Mouse (Mus musculus) forebrain, embryonic 12.5 days (tissue): ENCODE results near the gene Tspan3. TPM values are rescaled to one million over a fixed set of nuclear protein-coding genes. Genes with fewer than 3 reads are reported as not detected.

ENCODE experiments used
- ATAC-seq: fragments of 200-750 bp; cut with Nextera tagmentation; 2 replicates; pipeline ENCODE4 v1.8.0; 2017; ENCODE audit warnings: moderate TSS enrichment; ENCODE audit not compliant: low FRiP score
- H3K27ac ChIP-seq: fragments of 300-500 bp; sonication (generic); 2 replicates; pipeline ENCODE4 v1.5.1; 2016; ENCODE audit warnings: mild to moderate bottlenecking
- H3K27me3 ChIP-seq: fragments of 300-500 bp; sonication (generic); 2 replicates; pipeline ENCODE4 v1.6.1; 2016; ENCODE audit warnings: mild to moderate bottlenecking
- H3K36me3 ChIP-seq: fragments of 300-500 bp; sonication (generic); replicated peaks from 2 replicates; pipeline ENCODE4 v1.6.1; 2016; ENCODE audit warnings: mild to moderate bottlenecking
- H3K4me1 ChIP-seq: fragments of 300-500 bp; sonication (generic); 2 replicates; pipeline ENCODE4 v1.6.1; 2016
- H3K4me2 ChIP-seq: fragments of 300-500 bp; sonication (generic); 2 replicates; pipeline ENCODE4 v1.6.1; 2016; ENCODE audit warnings: mild to moderate bottlenecking, moderate library complexity
- H3K4me3 ChIP-seq: fragments of 300-500 bp; sonication (generic); replicated peaks from 2 replicates; pipeline ENCODE4 v1.5.1; 2016; ENCODE audit warnings: mild to moderate bottlenecking
- H3K9ac ChIP-seq: fragments of 300-500 bp; sonication (generic); 2 replicates; pipeline ENCODE4 v1.6.1; 2016; ENCODE audit warnings: mild to moderate bottlenecking
- H3K9me3 ChIP-seq: fragments of 300-500 bp; sonication (generic); 2 replicates; pipeline ENCODE4 v1.6.1; 2016
- WGBS: fragments of 180-500 bp; shearing (Covaris S2); methylation state at CpG from one replicate; pipeline ENCODE4 v1.1.7; 2016; 5-methylcytosine and 5-hydroxymethylcytosine counted together
- polyA plus RNA-seq: library from polyadenylated mRNA; unstranded; fragments of >200 nt; fragmentation: Nextera tagmentation; extraction: Ambion mirVana; gene quantifications from 2 replicates; pipeline ENCODE4 v1.2.1, GENCODE M21; 2016

Gene Tspan3
- polyA plus RNA-seq, 1 experiment from 2014 or later, result 483 TPM

- Histone ChIP-seq H3K9me3 (no peaks in the 10 kb centered on the region), H3K36me3 (peaks cover 49% of the 10 kb centered on the region), H3K9ac (no peak overlapping the region), H3K4me3 (no peak overlapping the region), H3K4me1 (peaks cover 12% of the 10 kb centered on the region), H3K4me2 (no peak overlapping the region), H3K27ac (0 out of 2 replicates have a peak overlapping the region, but pooled peaks have one; percentile 19), H3K27me3 (no peaks in the 10 kb centered on the region)
- 90% methylated on average over 16 of the region's 16 CpGs for WGBS
- no peak for ATAC-seq
Observed at GRCm38 (mm10) chr9:56126453-56127173, 38.7 kb downstream of the Tspan3 start.

GRCm38 (mm10) chr9:56124561-56124960, 40.7 kb downstream of the Tspan3 start:
- peaks cover 12% of the 10 kb centered on the region for H3K4me1 ChIP-seq
- no peak overlapping the region for H3K27ac ChIP-seq
- no peak for ATAC-seq
- H3K36me3 ChIP-seq, result peaks cover 29% of the 10 kb centered on the region
- 27% methylated on average over 11 of the region's 11 CpGs for WGBS
- H3K9ac ChIP-seq, result no peak overlapping the region
- no peaks in the 10 kb centered on the region for H3K27me3 ChIP-seq
- H3K9me3 ChIP-seq, result no peaks in the 10 kb centered on the region
- H3K4me2 ChIP-seq, result no peak overlapping the region
- no peak overlapping the region for H3K4me3 ChIP-seq

- H3K9ac ChIP-seq, result no peak overlapping the region
- ATAC-seq, result no peak
- 0 out of 2 replicates have a peak overlapping the region, but pooled peaks have one; percentile 26 for H3K27ac ChIP-seq
- no peak overlapping the region for H3K4me3 ChIP-seq
- no peak overlapping the region for H3K4me2 ChIP-seq
- WGBS, result 83% methylated on average over 7 of the region's 7 CpGs
- H3K9me3 ChIP-seq, result no peaks in the 10 kb centered on the region
- H3K36me3 ChIP-seq, result peaks cover 19% of the 10 kb centered on the region
- peaks cover 17% of the 10 kb centered on the region for H3K4me1 ChIP-seq
- H3K27me3 ChIP-seq, result no peaks in the 10 kb centered on the region
Observed at GRCm38 (mm10) chr9:56123613-56124012, 41.7 kb downstream of the Tspan3 start.

GRCm38 (mm10) chr9:56122973-56123372, 42.3 kb downstream of the Tspan3 start:
- no peak for ATAC-seq
- 69% methylated on average over 8 of the region's 8 CpGs for WGBS
- no peaks in the 10 kb centered on the region for H3K27me3 ChIP-seq
- no peaks in the 10 kb centered on the region for H3K9me3 ChIP-seq
- no peak overlapping the region for H3K27ac ChIP-seq
- H3K4me2 ChIP-seq, result no peak overlapping the region
- H3K4me1 ChIP-seq, result peaks cover 17% of the 10 kb centered on the region
- no peak overlapping the region for H3K9ac ChIP-seq
- peaks cover 13% of the 10 kb centered on the region for H3K36me3 ChIP-seq
- H3K4me3 ChIP-seq, result no peak overlapping the region

- Histone ChIP-seq H3K4me2 (no peak overlapping the region), H3K9me3 (no peaks in the 10 kb centered on the region), H3K27me3 (no peaks in the 10 kb centered on the region), H3K9ac (no peak overlapping the region), H3K27ac (no peak overlapping the region), H3K4me1 (peaks cover 17% of the 10 kb centered on the region), H3K4me3 (no peak overlapping the region), H3K36me3 (no peaks in the 10 kb centered on the region)
- WGBS, result 23% methylated on average over 7 of the region's 7 CpGs
- peak; percentile 39; the same call in 1 of the 2 replicates for ATAC-seq
Observed at GRCm38 (mm10) chr9:56121097-56121496, 44.2 kb downstream of the Tspan3 start.

GRCm38 (mm10) chr9:56119651-56120050, 45.6 kb downstream of the Tspan3 start:
- H3K4me3 ChIP-seq, result no peak overlapping the region
- no peak for ATAC-seq
- H3K36me3 ChIP-seq, result no peaks in the 10 kb centered on the region
- no peaks in the 10 kb centered on the region for H3K9me3 ChIP-seq
- H3K9ac ChIP-seq, result no peak overlapping the region
- H3K27ac ChIP-seq, result no peak overlapping the region
- H3K27me3 ChIP-seq, result no peaks in the 10 kb centered on the region
- no peak overlapping the region for H3K4me2 ChIP-seq
- H3K4me1 ChIP-seq, result peaks cover 11% of the 10 kb centered on the region
- WGBS, result 75% methylated on average over 2 of the region's 2 CpGs

GRCm38 (mm10) chr9:56118582-56118981, 46.7 kb downstream of the Tspan3 start:
- Histone ChIP-seq H3K9ac (peak overlapping the region; percentile 55), H3K9me3 (no peaks in the 10 kb centered on the region), H3K4me1 (peaks cover 10% of the 10 kb centered on the region), H3K27me3 (no peaks in the 10 kb centered on the region), H3K36me3 (no peaks in the 10 kb centered on the region), H3K4me3 (peak overlapping the region; percentile 34), H3K4me2 (peak overlapping the region; percentile 65), H3K27ac (no peak overlapping the region)
- 3% methylated on average over 14 of the region's 14 CpGs for WGBS
- peak; percentile 72 for ATAC-seq

GRCm38 (mm10) chr9:56118091-56118490, 47.2 kb downstream of the Tspan3 start:
- Histone ChIP-seq H3K9ac (no peak overlapping the region), H3K4me3 (no peak overlapping the region), H3K4me1 (peaks cover 5% of the 10 kb centered on the region), H3K4me2 (no peak overlapping the region), H3K27me3 (no peaks in the 10 kb centered on the region), H3K9me3 (no peaks in the 10 kb centered on the region), H3K27ac (no peak overlapping the region), H3K36me3 (no peaks in the 10 kb centered on the region)
- peak; percentile 15; the same call in 1 of the 2 replicates for ATAC-seq
- 81% methylated on average over 5 of the region's 5 CpGs for WGBS

- Histone ChIP-seq H3K27me3 (no peaks in the 10 kb centered on the region), H3K27ac (no peak overlapping the region), H3K36me3 (no peaks in the 10 kb centered on the region), H3K4me3 (no peak overlapping the region), H3K9ac (no peak overlapping the region), H3K9me3 (no peaks in the 10 kb centered on the region), H3K4me1 (no peaks in the 10 kb centered on the region), H3K4me2 (no peak overlapping the region)
- ATAC-seq, result no peak
- WGBS, result 81% methylated on average over 5 of the region's 5 CpGs
Observed at GRCm38 (mm10) chr9:56108174-56108573, 57.1 kb downstream of the Tspan3 start.

- Histone ChIP-seq H3K4me3 (no peak overlapping the region), H3K36me3 (no peaks in the 10 kb centered on the region), H3K27ac (no peak overlapping the region), H3K9me3 (no peaks in the 10 kb centered on the region), H3K4me2 (no peak overlapping the region), H3K4me1 (no peaks in the 10 kb centered on the region), H3K27me3 (no peaks in the 10 kb centered on the region), H3K9ac (no peak overlapping the region)
- 75% methylated on average over 6 of the region's 6 CpGs for WGBS
- ATAC-seq, result no peak
Observed at GRCm38 (mm10) chr9:56107527-56107926, 57.8 kb downstream of the Tspan3 start.

- no peak overlapping the region for H3K4me2 ChIP-seq
- no peaks in the 10 kb centered on the region for H3K27me3 ChIP-seq
- no peaks in the 10 kb centered on the region for H3K36me3 ChIP-seq
- no peaks in the 10 kb centered on the region for H3K9me3 ChIP-seq
- H3K9ac ChIP-seq, result no peak overlapping the region
- no peaks in the 10 kb centered on the region for H3K4me1 ChIP-seq
- no peak for ATAC-seq
- WGBS, result 60% methylated on average over 6 of the region's 6 CpGs
- no peak overlapping the region for H3K27ac ChIP-seq
- no peak overlapping the region for H3K4me3 ChIP-seq
Observed at GRCm38 (mm10) chr9:56106274-56107072, 58.8 kb downstream of the Tspan3 start.

- H3K36me3 ChIP-seq, result no peaks in the 10 kb centered on the region
- no peak overlapping the region for H3K9ac ChIP-seq
- 84% methylated on average over 7 of the region's 7 CpGs for WGBS
- no peaks in the 10 kb centered on the region for H3K4me1 ChIP-seq
- no peak overlapping the region for H3K4me2 ChIP-seq
- no peaks in the 10 kb centered on the region for H3K27me3 ChIP-seq
- H3K27ac ChIP-seq, result no peak overlapping the region
- H3K4me3 ChIP-seq, result no peak overlapping the region
- ATAC-seq, result no peak
- H3K9me3 ChIP-seq, result no peaks in the 10 kb centered on the region
Observed at GRCm38 (mm10) chr9:56104921-56105320, 60.4 kb downstream of the Tspan3 start.
